Mouse (Mus musculus): ENCODE results near the gene Vmn1r3.
"Not testable (repeated sequence)": the region's sequence is repeated elsewhere in the genome, so short reads cannot be mapped to it uniquely, and the experiment has no call there.

Vmn1r3 gene

GRCm38 (mm10) chr4:3185258-3185657 lies at the start of gene Vmn1r3:
Gene Vmn1r3 (minus strand): TSS chr4:3185358.
- DNase-seq = not testable (repeated sequence)

GRCm38 (mm10) chr4:3232053-3232452 lies 46.9 kb upstream of the Vmn1r3 start:
- DNase-seq = no peak

GRCm38 (mm10) chr4:3230908-3231684 lies 45.9 kb upstream of the Vmn1r3 start:
- DNase-seq = no peak

- no peak for DNase-seq
These were observed 44.4 kb upstream of the Vmn1r3 start for GRCm38 (mm10) chr4:3229532-3229931.

- DNase-seq = no peak
These were observed 43.3 kb upstream of the Vmn1r3 start for GRCm38 (mm10) chr4:3228476-3228875.

- DNase-seq = no peak
These were observed 42.6 kb upstream of the Vmn1r3 start for GRCm38 (mm10) chr4:3227751-3228150.

GRCm38 (mm10) chr4:3226488-3226887 lies 41.3 kb upstream of the Vmn1r3 start:
- no peak for DNase-seq

GRCm38 (mm10) chr4:3225416-3225815 lies 40.3 kb upstream of the Vmn1r3 start:
- not testable (repeated sequence) for DNase-seq

- DNase-seq = not testable (repeated sequence)
These were observed 39.7 kb upstream of the Vmn1r3 start for GRCm38 (mm10) chr4:3224848-3225247.

GRCm38 (mm10) chr4:3223483-3224209 lies 38.5 kb upstream of the Vmn1r3 start:
- not testable (repeated sequence) for DNase-seq

- DNase-seq = not testable (repeated sequence)
These were observed 31.2 kb upstream of the Vmn1r3 start for GRCm38 (mm10) chr4:3216382-3216781.

- DNase-seq = not testable (repeated sequence)
These were observed 28.2 kb upstream of the Vmn1r3 start for GRCm38 (mm10) chr4:3213349-3213748.

- DNase-seq = not testable (repeated sequence)
These were observed 24.6 kb upstream of the Vmn1r3 start for GRCm38 (mm10) chr4:3209643-3210217.

GRCm38 (mm10) chr4:3176746-3177490 lies 8.2 kb downstream of the Vmn1r3 start:
- not testable (repeated sequence) for DNase-seq

- not testable (repeated sequence) for DNase-seq
These were observed 9.0 kb downstream of the Vmn1r3 start for GRCm38 (mm10) chr4:3176195-3176594.

GRCm38 (mm10) chr4:3175756-3176155 lies 9.4 kb downstream of the Vmn1r3 start:
- DNase-seq = not testable (repeated sequence)

- not testable (repeated sequence) for DNase-seq
These were observed 10.6 kb downstream of the Vmn1r3 start for GRCm38 (mm10) chr4:3174586-3174985.

- not testable (repeated sequence) for DNase-seq
These were observed 18.1 kb downstream of the Vmn1r3 start, which contains the start of gene Vmn1r2 for GRCm38 (mm10) chr4:3167020-3167419. Gene Vmn1r2 (plus strand): TSS chr4:3167320.

- DNase-seq = no peak
These were observed 20.1 kb downstream of the Vmn1r3 start for GRCm38 (mm10) chr4:3165046-3165445.

GRCm38 (mm10) chr4:3164429-3164828 lies 20.7 kb downstream of the Vmn1r3 start:
- DNase-seq = not testable (repeated sequence)

- DNase-seq = not testable (repeated sequence)
These were observed 31.8 kb downstream of the Vmn1r3 start for GRCm38 (mm10) chr4:3153320-3153719.

- not testable (repeated sequence) for DNase-seq
These were observed 37.2 kb downstream of the Vmn1r3 start for GRCm38 (mm10) chr4:3147926-3148325.

All from cerebellum, adult 9-10 months (tissue).